Mouse (Mus musculus): ENCODE data around the gene Btbd11.

Btbd11 gene

DNA sequence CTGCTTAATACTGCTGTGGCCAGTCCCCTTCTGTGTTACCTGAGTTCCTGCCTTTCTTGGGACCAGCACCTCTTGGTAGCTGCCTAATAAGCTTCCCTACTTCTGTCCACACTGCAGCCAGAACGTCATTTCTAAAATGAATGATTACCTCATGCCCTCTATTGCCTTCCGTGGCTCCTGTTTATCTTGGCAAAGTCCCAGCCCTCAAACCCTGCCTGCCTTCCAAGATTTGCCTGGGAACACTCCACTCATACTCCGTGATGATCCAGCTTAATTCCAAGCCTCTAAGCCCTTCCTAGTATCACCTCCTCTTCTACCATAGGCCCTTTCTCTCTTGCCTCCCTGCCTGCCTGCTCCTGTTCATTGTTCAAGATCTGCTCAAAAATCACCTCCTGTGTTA, 94.5 kb downstream of the Btbd11 start:
- DNase-seq: no peak

DNA sequence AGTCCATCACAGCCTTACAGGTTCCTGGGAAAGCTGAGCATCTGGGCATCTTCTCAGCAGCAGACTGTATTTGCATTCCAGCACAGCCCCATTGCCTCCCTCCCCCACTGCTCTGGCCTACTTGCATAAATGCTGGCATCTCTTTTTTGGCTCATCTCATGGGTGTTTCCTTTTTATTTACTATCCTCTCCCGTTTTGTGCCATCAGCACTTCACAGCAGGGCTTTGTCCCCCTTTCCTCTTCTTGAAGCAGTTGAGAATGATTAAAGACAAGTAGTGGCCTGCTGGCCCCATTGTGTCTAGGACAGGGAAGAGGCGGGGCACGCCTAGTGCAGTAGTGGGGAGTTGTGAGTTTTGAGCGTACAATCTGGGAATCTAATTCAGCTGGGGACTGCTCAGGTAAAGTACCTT, 95.5 kb downstream of the Btbd11 start:
- no peak for DNase-seq

- DNase-seq: no peak
These were observed 95.9 kb downstream of the Btbd11 start for GRCm38 (mm10) chr10:85482480-85482879.

DNA sequence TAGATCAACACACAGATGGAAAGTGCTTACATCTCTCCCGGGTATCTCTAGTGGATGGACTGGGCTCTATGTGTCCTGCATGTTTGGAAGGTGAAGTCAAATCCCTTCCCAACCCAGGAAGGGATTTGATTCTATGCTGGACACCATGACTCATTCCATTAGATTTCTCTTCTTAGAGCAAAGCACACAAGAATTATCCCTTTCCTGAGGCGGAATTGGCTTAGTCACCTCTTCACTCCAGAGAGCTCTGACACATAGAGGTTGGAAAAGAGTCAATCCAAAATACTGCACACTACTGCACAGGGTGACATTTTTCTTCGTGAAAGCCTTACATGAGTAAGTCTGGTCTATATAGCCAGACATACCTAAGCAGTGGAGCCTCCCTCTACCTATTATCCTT, 99.8 kb downstream of the Btbd11 start:
- no peak for DNase-seq

DNA sequence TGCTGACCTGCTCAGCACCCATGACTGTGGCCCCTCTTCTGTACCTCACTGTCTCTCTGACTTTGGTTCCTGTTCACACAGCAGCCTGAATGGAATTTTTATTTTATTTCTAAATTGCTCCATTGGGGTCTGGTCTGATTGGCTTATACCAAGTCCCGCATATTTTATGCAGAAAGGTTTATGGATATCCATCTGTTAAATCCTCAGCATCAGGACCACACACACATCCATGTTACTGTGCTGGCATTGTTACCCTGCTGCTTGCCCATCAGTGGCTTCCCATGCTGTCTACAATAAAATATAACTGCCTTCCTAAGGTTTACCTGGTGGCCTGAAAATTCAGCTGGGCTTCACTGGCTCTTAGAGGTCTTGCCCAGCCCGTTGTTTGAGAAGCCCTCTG, 106.0 kb downstream of the Btbd11 start:
- no peak for DNase-seq

DNA sequence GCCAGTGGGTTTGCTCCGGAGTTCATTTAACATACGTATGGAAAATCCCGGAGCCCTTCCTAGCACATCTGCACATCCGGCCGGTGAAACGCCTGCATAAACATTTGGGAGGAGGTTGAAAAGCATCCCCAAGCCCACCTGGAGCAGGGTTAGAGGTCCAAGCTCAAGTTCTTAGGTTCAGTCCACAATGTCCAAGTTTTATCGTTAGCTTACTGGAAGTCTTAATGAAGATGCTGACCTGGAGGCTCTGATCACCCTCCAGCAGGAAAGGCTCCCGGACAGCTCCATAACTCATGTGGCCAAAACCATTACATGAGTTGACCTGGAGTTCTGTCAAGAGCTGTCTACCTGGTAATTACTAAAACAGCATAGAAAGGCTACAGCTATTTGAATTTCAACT, 109.7 kb downstream of the Btbd11 start:
- no peak for DNase-seq

DNA sequence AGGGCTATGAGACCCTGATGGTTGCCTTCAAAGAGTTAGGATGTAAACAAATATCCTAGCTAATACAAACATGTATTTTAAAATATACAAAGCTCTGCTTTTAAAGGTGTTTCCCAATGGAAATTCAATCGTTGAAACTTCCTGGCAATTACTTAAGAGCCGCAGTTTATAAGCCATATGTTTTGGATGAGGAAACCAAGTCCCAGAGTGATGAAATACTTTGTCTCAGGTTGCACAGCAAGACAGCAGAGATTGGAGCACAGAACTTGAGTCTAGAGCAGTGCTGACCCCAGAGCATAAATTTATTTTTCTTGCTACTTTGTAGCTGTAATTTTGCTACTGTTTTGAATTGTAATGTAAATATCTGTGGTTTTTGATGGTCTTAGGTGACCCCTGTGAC, 110.4 kb downstream of the Btbd11 start:
- no peak for DNase-seq

- DNase-seq: no peak
These were observed 111.3 kb downstream of the Btbd11 start for GRCm38 (mm10) chr10:85497931-85498330.

DNA sequence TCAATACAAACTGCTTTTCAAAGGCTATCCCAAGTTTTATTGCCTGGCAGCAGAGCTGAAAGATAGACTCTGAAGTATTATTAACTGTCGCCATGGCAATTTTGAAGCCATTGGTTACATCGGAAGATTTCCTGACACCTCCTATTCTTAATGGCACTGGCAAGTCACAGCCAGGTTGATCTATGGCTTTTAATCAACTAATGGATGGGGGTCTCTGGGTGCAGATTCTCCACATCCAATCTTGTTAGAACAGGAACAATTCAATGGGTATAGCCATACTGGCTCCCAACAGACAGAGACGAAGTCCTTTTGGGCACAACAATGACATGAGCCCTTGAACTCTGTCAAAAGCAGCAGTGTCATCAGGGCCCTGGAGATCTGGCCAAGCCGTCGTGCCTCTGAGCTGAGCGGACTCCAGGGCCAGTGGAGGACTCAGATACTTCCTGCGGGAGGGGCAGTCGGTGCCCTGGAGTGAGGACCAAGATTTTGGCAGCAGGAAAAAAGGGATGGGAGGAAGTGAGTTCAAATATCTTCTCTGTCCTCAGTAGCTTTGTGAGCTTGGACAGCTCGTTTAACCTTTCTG, 114.0 kb downstream of the Btbd11 start:
- DNase-seq: no peak

DNA sequence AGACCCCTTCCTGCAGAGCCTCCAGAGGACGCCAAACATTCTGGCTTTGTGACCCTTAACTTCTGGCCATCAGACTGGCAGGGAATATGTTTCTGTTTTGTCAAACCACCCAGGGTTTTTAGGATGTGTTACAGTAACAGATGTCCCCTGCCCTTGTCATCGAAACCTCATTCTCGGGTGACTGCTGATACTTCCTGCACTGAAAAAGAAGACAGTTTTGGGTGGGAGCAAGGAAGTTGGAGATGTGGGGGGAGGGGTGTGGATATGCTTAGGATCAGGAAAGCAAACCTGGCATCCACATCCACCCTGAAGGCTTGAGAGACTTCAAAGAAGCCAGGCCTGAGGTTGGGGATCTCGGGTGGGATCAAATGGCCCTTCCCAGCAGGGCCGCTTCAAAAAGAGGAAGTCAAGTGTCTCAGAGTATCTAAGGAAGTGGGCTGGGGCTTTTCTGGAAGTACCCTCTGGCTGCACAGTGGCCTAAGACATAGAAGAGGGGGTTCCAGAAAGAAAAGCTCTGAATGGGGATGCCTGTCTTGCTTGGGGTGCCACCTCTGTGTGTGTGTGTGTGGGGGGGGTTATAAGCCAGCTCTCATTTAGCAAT, 115.5 kb downstream of the Btbd11 start:
- DNase-seq: no peak

DNA sequence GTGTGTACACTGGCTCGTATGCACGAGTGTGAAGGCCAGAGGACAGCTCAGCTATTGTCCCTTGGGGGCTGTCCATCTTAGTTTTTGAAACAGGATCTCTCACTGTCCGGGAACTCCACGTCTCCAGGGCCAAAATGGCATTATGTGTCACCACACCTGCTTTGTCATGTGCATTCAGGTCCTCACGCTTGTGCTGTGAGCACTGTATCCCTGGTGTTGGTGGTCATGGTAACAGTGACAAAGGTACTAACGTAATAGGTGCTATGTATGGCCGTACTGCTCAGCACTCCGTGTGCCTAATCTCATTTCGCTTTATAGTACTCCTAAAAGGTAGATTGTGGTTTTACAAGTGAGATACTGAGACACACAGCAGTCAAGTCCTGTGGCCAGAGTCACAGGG, 116.0 kb downstream of the Btbd11 start:
- DNase-seq: no peak

DNA sequence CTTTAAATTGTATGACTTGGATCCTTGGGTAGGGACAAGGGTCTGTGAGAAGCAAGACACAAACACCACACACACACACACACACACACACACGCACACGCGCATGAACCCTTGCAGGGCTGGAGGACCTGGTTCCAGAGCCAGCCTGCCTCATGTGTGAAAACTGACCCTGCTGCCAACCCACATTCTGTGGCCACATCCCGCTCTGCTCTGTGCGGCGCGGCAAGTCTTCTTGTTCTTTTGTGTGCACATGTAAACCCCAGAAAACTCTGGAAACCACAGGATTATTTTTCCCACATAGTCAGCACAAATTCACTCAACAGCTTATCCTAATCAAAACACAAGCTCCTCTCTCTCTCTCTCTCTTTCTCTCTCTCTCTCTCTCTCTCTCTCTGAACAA, 116.8 kb downstream of the Btbd11 start:
- DNase-seq: no peak

- no peak for DNase-seq
These were observed 120.8 kb downstream of the Btbd11 start for GRCm38 (mm10) chr10:85507270-85508050.

DNA sequence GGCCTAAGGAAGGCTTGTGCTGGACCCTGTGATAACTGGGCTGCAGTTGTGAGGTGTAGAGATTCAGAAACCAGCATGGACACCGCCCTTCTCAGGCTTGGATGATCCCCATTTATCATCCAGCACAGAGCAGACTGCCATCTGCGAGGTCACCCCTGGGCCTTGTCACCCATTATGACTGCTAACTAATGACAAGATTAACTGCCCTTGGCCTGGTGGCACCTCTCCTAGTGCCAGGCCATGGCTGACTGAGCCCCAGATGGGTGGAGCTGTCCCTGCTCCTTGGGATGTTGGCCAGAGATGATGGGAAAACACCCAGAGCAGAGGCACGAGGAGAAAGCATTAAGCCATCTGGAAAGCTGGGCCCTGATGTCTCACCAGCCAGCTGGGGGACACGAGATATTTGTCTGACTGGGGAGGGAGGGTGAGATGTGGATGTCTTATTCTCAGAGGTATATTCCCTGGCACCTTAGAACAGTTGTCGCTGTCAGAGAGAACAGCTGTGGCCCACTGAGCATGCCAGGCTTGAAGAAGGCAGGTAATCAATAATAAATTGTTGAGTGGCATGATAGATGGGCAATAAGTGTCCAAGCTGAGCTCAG, 121.7 kb downstream of the Btbd11 start:
- DNase-seq: no peak

DNA sequence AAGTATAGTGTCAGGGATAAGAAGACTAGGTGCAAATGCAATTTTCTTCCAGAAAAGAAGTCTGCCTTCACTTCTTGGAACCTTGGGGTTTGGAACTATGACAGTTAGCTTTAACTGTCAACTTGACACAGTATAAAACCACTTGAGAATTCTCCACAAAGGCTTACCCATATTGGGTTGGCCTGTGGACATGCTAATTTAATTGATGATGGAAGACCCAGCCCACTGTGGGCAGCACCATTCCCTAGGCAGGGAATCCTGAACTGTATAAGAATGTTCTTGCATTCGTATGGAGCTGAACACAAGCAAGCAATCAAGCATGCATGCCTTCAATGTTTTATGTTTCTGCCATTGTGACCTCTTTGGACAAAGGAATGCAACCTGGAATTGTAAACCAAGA, 122.4 kb downstream of the Btbd11 start:
- DNase-seq: no peak

DNA sequence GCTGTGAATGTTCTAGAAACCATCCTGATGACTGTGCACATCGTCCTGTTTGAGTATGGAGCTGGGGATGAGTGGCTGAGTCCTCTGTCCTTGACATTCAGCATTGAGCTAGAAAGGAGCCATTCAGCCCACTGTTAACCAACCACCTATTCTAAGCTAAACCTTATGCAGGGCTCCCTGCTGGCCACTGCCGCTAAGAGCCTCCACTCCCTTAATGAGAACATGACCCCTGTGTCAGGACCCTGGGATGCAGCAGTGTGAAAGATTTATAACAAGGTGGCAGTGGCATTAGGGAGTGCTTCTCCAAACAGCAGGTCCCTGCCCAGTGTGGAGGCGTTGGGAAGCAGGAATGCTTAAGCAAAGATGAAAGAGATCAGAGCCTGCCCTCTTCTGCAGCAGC, 123.7 kb downstream of the Btbd11 start:
- no peak for DNase-seq

DNA sequence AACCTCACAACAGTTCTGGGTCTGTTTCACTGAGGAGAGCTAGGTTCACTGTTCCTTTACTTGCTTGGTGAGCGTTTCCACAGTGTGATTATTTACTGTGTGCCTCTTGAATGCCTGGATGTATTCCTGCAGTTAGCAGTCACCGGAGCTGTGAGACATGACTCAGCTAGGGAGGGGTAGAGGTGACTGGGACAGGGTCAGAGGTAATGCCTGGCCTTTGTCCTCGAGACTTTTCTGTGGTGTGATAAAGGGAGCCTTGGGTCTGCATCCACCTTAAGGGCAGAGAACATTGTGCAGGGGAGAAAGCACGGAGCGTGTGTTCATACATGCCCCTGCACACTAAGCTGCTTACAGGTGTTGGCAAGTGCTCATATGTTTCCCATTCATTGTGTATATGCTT, 126.2 kb downstream of the Btbd11 start:
- no peak for DNase-seq

DNA sequence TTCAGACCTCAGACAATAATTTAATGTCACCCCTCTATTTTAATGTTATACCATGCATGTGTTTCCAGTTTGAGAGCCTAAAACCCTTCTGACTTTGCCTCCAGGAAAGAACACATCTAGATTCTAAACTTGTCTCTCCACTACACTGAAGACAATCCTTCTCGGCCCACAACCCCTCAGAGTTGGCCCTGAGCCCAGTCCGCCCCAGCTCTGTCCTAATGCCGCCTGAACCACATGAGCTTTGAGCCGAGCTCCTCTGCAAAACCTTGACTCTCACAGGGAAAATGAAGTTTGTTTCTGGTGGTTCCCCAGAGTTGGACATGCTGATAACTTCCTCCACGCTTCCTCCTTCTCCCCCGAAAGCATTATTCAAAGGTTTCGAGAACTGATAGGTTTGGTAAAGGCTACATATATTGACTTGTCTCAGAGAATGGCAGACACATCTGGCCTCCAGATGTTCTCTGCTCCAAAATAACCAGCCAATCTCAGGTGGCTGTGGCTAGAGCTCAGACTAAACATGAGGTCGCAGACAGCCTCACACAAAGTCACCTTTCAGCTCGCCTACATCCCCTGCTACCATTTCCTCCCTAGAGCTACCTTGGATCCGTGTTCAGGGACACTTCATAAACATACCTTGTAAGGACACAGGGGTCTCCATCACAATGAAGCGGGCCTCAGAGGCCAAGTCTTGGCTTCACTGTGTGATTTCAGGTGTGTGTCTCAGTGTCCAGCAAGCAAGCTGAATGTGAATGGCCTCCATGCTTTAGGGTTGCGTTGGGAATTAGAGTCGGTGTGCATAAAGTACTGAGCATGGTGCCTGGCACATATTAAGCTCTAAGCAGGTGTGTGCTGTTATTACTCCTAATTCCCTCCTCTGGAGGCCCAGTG, 130.9 kb downstream of the Btbd11 start:
- no peak for DNase-seq

GRCm38 (mm10) chr10:85518111-85518409, 131.4 kb downstream of the Btbd11 start:
- DNase-seq: no peak

- no peak for DNase-seq
These were observed 135.7 kb downstream of the Btbd11 start for GRCm38 (mm10) chr10:85522220-85522760.

GRCm38 (mm10) chr10:85525267-85526015, 138.8 kb downstream of the Btbd11 start:
- DNase-seq: no peak

GRCm38 (mm10) chr10:85526657-85527056, 140.0 kb downstream of the Btbd11 start:
- DNase-seq: no peak
